Mouse (Mus musculus) CH12.LX (cell line): ENCODE measurements at regions not wholly inside any gene's neighbourhood (a gene's known extent, or its start where the extent isn't known, plus 50 kb on each side); places are given as distances from the start of the nearest gene placed in this dataset.

ENCODE experiments used
- DNase-seq: peaks from one replicate; pipeline ENCODE4 v3.0.0-alpha.2; 2013; ENCODE audit errors: extremely low read depth
- H3K27ac ChIP-seq: 2 replicates; pipeline ENCODE4 v1.5.1; 2012; ENCODE audit warnings: low read depth, mild to moderate bottlenecking, control low read depth, moderate library complexity; ENCODE audit not compliant: insufficient read depth
- H3K27me3 ChIP-seq: replicated peaks from 2 replicates; pipeline ENCODE3; 2012; ENCODE audit warnings: inconsistent platforms
- H3K36me3 ChIP-seq, 2 experiments: replicated peaks in 1 of 2; 2 replicates each; pipeline versions ENCODE3 to v1.6.1; 2012; ENCODE audit warnings: inconsistent platforms in 1 of 2, low read length in 1 of 2, mild to moderate bottlenecking in 1 of 2, mixed read lengths in 1 of 2, moderate library complexity in 1 of 2; ENCODE audit not compliant: control insufficient read depth in 1 of 2, insufficient read depth in 1 of 2
- H3K4me1 ChIP-seq, 2 experiments: 2 replicates each; pipeline ENCODE4 v1.6.1; 2012; ENCODE audit warnings: inconsistent platforms in 1 of 2, moderate library complexity in 1 of 2; ENCODE audit not compliant: insufficient read depth in 2 of 2, control insufficient read depth in 1 of 2
- H3K4me2 ChIP-seq: 2 replicates; pipeline ENCODE4 v1.6.1; 2012; ENCODE audit warnings: low read depth, mild to moderate bottlenecking, control low read depth; ENCODE audit not compliant: poor library complexity, insufficient read depth, severe bottlenecking
- H3K4me3 ChIP-seq, 3 experiments: fragments of 150-350 bp in 1 of 3; sonication (generic) in 1 of 3; replicated peaks in 1 of 3; 2 replicates each; pipeline versions ENCODE3 to v1.5.1; 2011 to 2012; ENCODE audit warnings: low read depth in 2 of 3, low read length in 2 of 3, mild to moderate bottlenecking in 2 of 3, moderate library complexity in 2 of 3, control low read depth in 1 of 3, improper control_type of control experiment in 1 of 3, inconsistent platforms in 1 of 3, mixed read lengths in 1 of 3; ENCODE audit not compliant: poor library complexity in 1 of 3
- H3K79me2 ChIP-seq: replicated peaks from 2 replicates; pipeline ENCODE4 v1.6.1; 2012; ENCODE audit warnings: mild to moderate bottlenecking, moderate library complexity; ENCODE audit not compliant: control insufficient read depth, poor library complexity, insufficient read depth, severe bottlenecking; ENCODE audit errors: extremely low read depth
- H3K9ac ChIP-seq: 2 replicates; pipeline ENCODE4 v1.6.1; 2012; ENCODE audit warnings: low read depth, mild to moderate bottlenecking, control low read depth, moderate library complexity; ENCODE audit not compliant: insufficient read depth
- H3K9me3 ChIP-seq: replicated peaks from 2 replicates; pipeline ENCODE3; 2012; ENCODE audit warnings: low read length, inconsistent platforms, mixed read lengths
- BHLHE40 ChIP-seq: IDR thresholded peaks from 2 replicates; pipeline ENCODE4 v1.6.1; 2011; ENCODE audit warnings: mild to moderate bottlenecking, low read depth, low read length, improper control_type of control experiment
- CHD2 ChIP-seq: IDR thresholded peaks from 2 replicates; pipeline ENCODE4 v1.6.1; 2011; ENCODE audit warnings: low read length, improper control_type of control experiment
- E2F4 ChIP-seq: IDR thresholded peaks from 2 replicates; pipeline ENCODE4 v1.6.1; 2011; ENCODE audit warnings: low read depth, low read length, improper control_type of control experiment; ENCODE audit not compliant: insufficient replicate concordance
- ELF1 ChIP-seq: IDR thresholded peaks from 2 replicates; pipeline ENCODE4 v1.6.1; 2014; ENCODE audit warnings: low read depth, mild to moderate bottlenecking, inconsistent platforms, low read length, improper control_type of control experiment
- EP300 ChIP-seq: IDR thresholded peaks from 2 replicates; pipeline ENCODE4 v1.6.1; 2011; ENCODE audit warnings: low read length, improper control_type of control experiment
- GABPA ChIP-seq: IDR thresholded peaks from 2 replicates; pipeline ENCODE4 v1.6.1; 2012; ENCODE audit warnings: low read depth, low read length, improper control_type of control experiment, inconsistent platforms; ENCODE audit not compliant: insufficient replicate concordance
- HCFC1 ChIP-seq: IDR thresholded peaks from 2 replicates; pipeline ENCODE4 v1.6.1; 2012; ENCODE audit warnings: low read depth, mild to moderate bottlenecking, inconsistent platforms, low read length, improper control_type of control experiment
- IRF4 ChIP-seq: IDR thresholded peaks from 2 replicates; pipeline ENCODE4 v1.6.1; 2014; ENCODE audit warnings: low read depth, mild to moderate bottlenecking, inconsistent platforms, low read length, improper control_type of control experiment
- JUND ChIP-seq: conservative IDR thresholded peaks from 2 replicates; pipeline ENCODE4 v1.6.1; 2011; ENCODE audit warnings: low read depth, low read length, improper control_type of control experiment
- MAZ ChIP-seq: IDR thresholded peaks from 2 replicates; pipeline ENCODE4 v1.6.1; 2012; ENCODE audit warnings: low read depth, mild to moderate bottlenecking, inconsistent platforms, low read length, improper control_type of control experiment, moderate library complexity
- MEF2A ChIP-seq: IDR thresholded peaks from 2 replicates; pipeline ENCODE4 v1.6.1; 2014; ENCODE audit warnings: low read depth, mild to moderate bottlenecking, inconsistent platforms, low read length, improper control_type of control experiment, borderline replicate concordance
- MXI1 ChIP-seq: IDR thresholded peaks from 2 replicates; pipeline ENCODE4 v1.6.1; 2011; ENCODE audit warnings: mild to moderate bottlenecking, low read depth, low read length, improper control_type of control experiment
- NRF1 ChIP-seq: IDR thresholded peaks from 2 replicates; pipeline ENCODE4 v1.6.1; 2014; ENCODE audit warnings: low read depth, mild to moderate bottlenecking, inconsistent platforms, low read length, improper control_type of control experiment, moderate library complexity
- PAX5 ChIP-seq: IDR thresholded peaks from 2 replicates; pipeline ENCODE4 v1.6.1; 2012; ENCODE audit warnings: low read length, inconsistent platforms, mixed read lengths
- POLR2A ChIP-seq: IDR thresholded peaks from 2 replicates; pipeline ENCODE4 v1.6.1; 2011; ENCODE audit warnings: low read depth, mild to moderate bottlenecking, improper control_type of control experiment, low read length
- POLR2AphosphoS2 ChIP-seq: IDR thresholded peaks from 2 replicates; pipeline ENCODE4 v1.6.1; 2011; ENCODE audit warnings: low read depth, low read length, improper control_type of control experiment
- RAD21 ChIP-seq: IDR thresholded peaks from 2 replicates; pipeline ENCODE4 v1.6.1; 2011; ENCODE audit warnings: low read depth, mild to moderate bottlenecking, low read length, improper control_type of control experiment, moderate library complexity
- RCOR1 ChIP-seq: conservative IDR thresholded peaks from 2 replicates; pipeline ENCODE4 v1.6.1; 2012; ENCODE audit warnings: low read depth, mild to moderate bottlenecking, inconsistent platforms, low read length, improper control_type of control experiment
- SIN3A ChIP-seq: IDR thresholded peaks from 2 replicates; pipeline ENCODE4 v1.6.1; 2012; ENCODE audit warnings: low read length, improper control_type of control experiment, inconsistent platforms
- SMC3 ChIP-seq: IDR thresholded peaks from 2 replicates; pipeline ENCODE4 v1.6.1; 2011; ENCODE audit warnings: low read depth, low read length, improper control_type of control experiment
- TBP ChIP-seq: conservative IDR thresholded peaks from 2 replicates; pipeline ENCODE4 v1.6.1; 2011; ENCODE audit warnings: low read depth, low read length, improper control_type of control experiment
- TCF12 ChIP-seq: IDR thresholded peaks from 2 replicates; pipeline ENCODE4 v1.6.1; 2014; ENCODE audit warnings: low read depth, mild to moderate bottlenecking, inconsistent platforms, low read length, improper control_type of control experiment
- UBTF ChIP-seq: IDR thresholded peaks from 2 replicates; pipeline ENCODE4 v1.6.1; 2012; ENCODE audit warnings: low read depth, mild to moderate bottlenecking, inconsistent platforms, low read length, improper control_type of control experiment, moderate library complexity
- USF1 ChIP-seq: IDR thresholded peaks from 2 replicates; pipeline ENCODE4 v1.6.1; 2014; ENCODE audit warnings: low read depth, mild to moderate bottlenecking, inconsistent platforms, low read length, improper control_type of control experiment
- USF2 ChIP-seq: conservative IDR thresholded peaks from 2 replicates; pipeline ENCODE4 v1.6.1; 2011; ENCODE audit warnings: low read depth, low read length, improper control_type of control experiment
- ZC3H11A ChIP-seq: IDR thresholded peaks from 2 replicates; pipeline ENCODE4 v1.6.1; 2012; ENCODE audit warnings: low read depth, mild to moderate bottlenecking, inconsistent platforms, low read length, improper control_type of control experiment
- ZKSCAN1 ChIP-seq: IDR thresholded peaks from 2 replicates; pipeline ENCODE4 v1.6.1; 2012; ENCODE audit warnings: low read depth, inconsistent platforms, low read length, improper control_type of control experiment, borderline replicate concordance
- ZNF384 ChIP-seq: IDR thresholded peaks from 2 replicates; pipeline ENCODE4 v1.6.1; 2012; ENCODE audit warnings: low read depth, low read length, improper control_type of control experiment, inconsistent platforms
- dilution Hi-C: fragments of 300-500 bp; cut with MboI; formaldehyde crosslinking; loops from 2 replicates; pipeline ENCODE4 v1.14.3; 2020; ENCODE audit warnings: low sequenced_read_pairs; ENCODE audit not compliant: extremely low pct_unique_long_range_greater_than_20kb, extremely low pct_ligation_motif_present
- in situ Hi-C: fragments of 300-500 bp; cut with MboI; formaldehyde crosslinking; loops from 3 replicates; pipeline ENCODE4 v1.14.3; 2019; ENCODE audit warnings: low sequenced_read_pairs, low pct_ligation_motif_present, low pct_unique_long_range_greater_than_20kb, mixed read lengths

DNA sequence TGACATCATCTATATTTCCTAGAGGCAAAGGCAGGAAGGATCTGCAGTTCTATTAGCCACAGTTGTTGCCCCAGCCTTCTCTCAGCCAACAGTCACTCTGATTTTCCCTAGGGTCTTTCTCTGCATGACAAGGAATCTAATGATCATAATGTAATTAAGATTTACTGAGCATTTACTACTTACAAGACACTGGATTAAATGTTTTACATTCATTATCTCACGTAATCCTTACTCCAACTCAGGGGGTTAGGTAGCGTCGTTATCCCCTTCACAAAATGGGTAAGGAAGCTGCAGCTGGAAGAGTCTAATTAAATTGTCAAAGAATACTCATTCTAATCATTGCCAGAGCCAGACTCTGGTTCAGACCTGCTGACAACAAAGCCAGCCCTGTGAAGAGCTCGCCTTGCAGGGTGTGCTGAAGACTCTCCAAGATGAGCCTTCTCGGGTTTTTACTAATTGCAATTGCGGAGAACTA, 103.8 kb upstream of the Adgrl4 start:
- Histone ChIP-seq H3K4me1 (no peaks in the 10 kb centered on the region), H3K36me3 (no peaks in the 10 kb centered on the region), H3K4me2 (no peak overlapping the region), H3K79me2 (no peaks in the 10 kb centered on the region), H3K4me3 (no peak overlapping the region), H3K9me3 (peaks cover 25% of the 10 kb centered on the region), H3K27ac (no peak overlapping the region), H3K27me3 (no peaks in the 10 kb centered on the region), H3K9ac (no peak overlapping the region)
- no peak for TF ChIP-seq ZNF384
- no peak for TF ChIP-seq EP300
- no peak for TF ChIP-seq USF1
- no peak for TF ChIP-seq NRF1
- no peak for TF ChIP-seq ZKSCAN1
- no peak for TF ChIP-seq MEF2A
- no peak for TF ChIP-seq TCF12
- TF ChIP-seq ZC3H11A: no peak
- TF ChIP-seq GABPA: no peak
- no peak for TF ChIP-seq MAZ
- TF ChIP-seq TBP: no peak
- no peak for TF ChIP-seq CHD2
- TF ChIP-seq POLR2AphosphoS2: no peak
- TF ChIP-seq HCFC1: no peak
- TF ChIP-seq ELF1: no peak
- no peak for TF ChIP-seq POLR2A
- no peak for TF ChIP-seq SIN3A
- TF ChIP-seq USF2: no peak
- no peak for DNase-seq
- dilution Hi-C loops (no loop called here), in situ Hi-C loops (no loop called here)

DNA sequence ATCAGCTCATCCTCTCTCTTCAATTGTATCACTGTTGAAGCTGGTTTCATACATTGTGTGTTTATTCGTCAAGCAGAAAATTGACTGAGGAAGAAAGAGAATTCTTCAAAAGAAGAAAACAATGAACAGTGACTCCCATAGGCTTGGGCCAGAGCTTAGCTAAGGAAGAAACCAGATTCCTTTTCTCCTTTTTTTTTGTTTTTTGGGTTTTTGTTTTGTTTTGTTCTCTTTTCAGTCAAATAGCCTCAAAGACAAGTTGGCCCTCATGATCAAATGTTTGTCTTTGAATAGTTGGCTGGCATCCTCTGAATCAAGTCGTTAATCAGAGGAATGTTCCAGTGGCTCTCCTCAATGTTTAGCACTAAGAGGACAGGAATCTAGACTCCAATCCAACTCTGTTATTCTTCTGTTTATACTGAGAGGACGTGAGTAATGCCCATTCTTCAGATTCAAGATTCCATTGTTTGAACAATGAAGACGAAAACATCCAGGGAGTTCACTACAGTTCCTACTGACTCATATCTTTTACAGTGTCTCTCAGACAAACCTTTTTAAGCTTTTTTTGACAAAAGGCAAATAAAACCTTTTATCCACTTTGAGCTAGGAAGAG, 86.1 kb upstream of the Adgrl4 start:
- in situ Hi-C loops (no loop called here), dilution Hi-C loops (no loop called here)
- Histone ChIP-seq H3K36me3 (no peaks in the 10 kb centered on the region), H3K27ac (no peak overlapping the region), H3K79me2 (no peaks in the 10 kb centered on the region), H3K9ac (no peak overlapping the region), H3K27me3 (no peaks in the 10 kb centered on the region), H3K4me2 (no peak overlapping the region), H3K4me1 (no peaks in the 10 kb centered on the region), H3K4me3 (no peak overlapping the region), H3K9me3 (peaks cover 12% of the 10 kb centered on the region)
- DNase-seq: no peak
- TF ChIP-seq RCOR1 (no peak), SIN3A (no peak), USF2 (no peak), NRF1 (no peak), POLR2AphosphoS2 (no peak), ZC3H11A (no peak), E2F4 (no peak), IRF4 (no peak), PAX5 (no peak), TCF12 (no peak), GABPA (no peak), BHLHE40 (no peak), CHD2 (no peak), JUND (no peak), ZKSCAN1 (no peak), SMC3 (no peak), HCFC1 (no peak), UBTF (no peak), MXI1 (no peak), RAD21 (no peak)
- TF ChIP-seq, all 38 proteins: peak for 0
